Mouse (Mus musculus): ENCODE measurements around the gene Mfn1. TPM values are rescaled to one million over a fixed set of nuclear protein-coding genes. Genes with fewer than 3 reads are reported as not detected.

Gene Mfn1
- total and polyA plus RNA-seq, 3 experiments = 16.6 to 27.4 (median 25.6) TPM

DNA sequence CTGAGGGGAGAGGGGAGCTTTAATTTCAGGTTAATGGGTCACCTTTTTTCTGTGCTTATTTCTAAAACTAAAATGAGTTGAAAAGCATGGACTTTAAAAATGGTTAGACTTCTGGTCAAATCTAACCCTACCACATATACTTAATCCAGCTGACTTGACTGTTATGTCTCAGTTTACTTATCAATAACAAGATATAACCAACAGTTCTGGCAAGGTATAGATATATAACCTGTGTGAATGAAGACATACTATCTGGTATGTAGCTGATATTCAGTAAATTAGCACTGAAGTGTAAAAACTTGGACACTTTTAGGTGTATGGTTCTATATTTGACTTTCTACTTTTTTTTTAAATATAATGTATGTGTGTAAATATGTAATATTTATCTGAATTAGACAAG lies 15.7 kb upstream of the Mfn1 start:
- peaks cover 3 to 29% of the 10 kb centered on the region in 2 experiments for H3K4me1 ChIP-seq (ENCODE audit: control insufficient read depth in 1 of 2, insufficient read depth in 2 of 2)
- DNase-seq (ENCODE audit: extremely low read depth) = no peak
- H3K4me2 ChIP-seq (ENCODE audit: insufficient read depth, low read depth, poor library complexity, severe bottlenecking) = no peak overlapping the region
- H3K27ac ChIP-seq (ENCODE audit: insufficient read depth, low read depth) = no peak overlapping the region
- H3K27me3 ChIP-seq (replicated peaks) = no peaks in the 10 kb centered on the region
- peaks cover 22% of the 10 kb centered on the region for H3K79me2 ChIP-seq (replicated peaks; ENCODE audit: control insufficient read depth, extremely low read depth, insufficient read depth, poor library complexity, severe bottlenecking)
- in situ Hi-C loops (cut with MboI; ENCODE audit: low pct_ligation_motif_present, low pct_unique_long_range_greater_than_20kb, low sequenced_read_pairs) = loop anchor here (25.0 kb wide), 1 partner anchor 726 kb away; no protein-coding TSS in a partner anchor
- H3K36me3 ChIP-seq (replicated peaks in 1 of 2; ENCODE audit: control insufficient read depth in 1 of 2, insufficient read depth in 1 of 2, low read length in 1 of 2) = peaks cover 17 to 58% of the 10 kb centered on the region in 2 experiments
- TF ChIP-seq MAFK (IDR thresholded peaks at IDR 0.05; ENCODE audit: insufficient replicate concordance, low read length) (no peak), CTCF (conservative IDR thresholded peaks at IDR 0.05 in 1 of 2, IDR thresholded peaks at IDR 0.05 in 1 of 2; ENCODE audit: low read depth in 2 of 2, low read length in 2 of 2) (no peak), BHLHE40 (IDR thresholded peaks at IDR 0.05; ENCODE audit: low read depth, low read length) (no peak)
- dilution Hi-C loops (cut with MboI; ENCODE audit: extremely low pct_ligation_motif_present, extremely low pct_unique_long_range_greater_than_20kb, low sequenced_read_pairs) = no loop called here
- no peak overlapping the region for H3K9ac ChIP-seq (ENCODE audit: insufficient read depth, low read depth)
- no peaks in the 10 kb centered on the region for H3K9me3 ChIP-seq (replicated peaks; ENCODE audit: low read length)
- no peak overlapping the region for H3K4me3 ChIP-seq (replicated peaks in 1 of 3; ENCODE audit: low read depth in 2 of 3, low read length in 2 of 3, poor library complexity in 1 of 3)

DNA sequence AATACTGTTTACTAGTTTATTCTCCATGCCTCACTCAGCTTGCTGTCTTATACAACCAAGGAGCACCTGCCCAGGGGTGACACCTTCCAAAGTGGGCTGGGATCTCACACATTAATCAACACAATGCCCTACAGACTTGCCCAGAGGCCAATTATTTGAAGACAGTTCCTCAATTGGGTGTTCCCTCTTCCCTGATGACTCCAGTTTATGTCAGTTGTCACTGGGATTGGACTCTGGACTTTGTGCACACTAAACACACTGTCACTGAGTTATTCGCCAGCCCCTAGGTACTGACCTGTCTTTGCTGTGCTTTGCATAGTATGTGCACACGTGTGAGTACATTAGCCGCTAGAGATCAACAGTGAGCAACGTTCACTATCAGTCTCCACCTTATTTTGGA lies 2.1 kb upstream of the Mfn1 start:
- in situ Hi-C loops (cut with MboI; ENCODE audit: low pct_ligation_motif_present, low pct_unique_long_range_greater_than_20kb, low sequenced_read_pairs) = loop anchor here (10.0 kb wide), 1 partner anchor 178 kb away; the partner anchor contains the start of gene Actl6a
- Histone ChIP-seq H3K4me1 (ENCODE audit: control insufficient read depth in 1 of 2, insufficient read depth in 2 of 2) (peaks cover 2 to 6% of the 10 kb centered on the region in 2 experiments; a peak in 3 of 4 replicates), H3K79me2 (replicated peaks; ENCODE audit: control insufficient read depth, extremely low read depth, insufficient read depth, poor library complexity, severe bottlenecking) (no peaks in the 10 kb centered on the region), H3K27ac (ENCODE audit: insufficient read depth, low read depth) (no peak overlapping the region), H3K4me2 (ENCODE audit: insufficient read depth, low read depth, poor library complexity, severe bottlenecking) (no peak overlapping the region), H3K9ac (ENCODE audit: insufficient read depth, low read depth) (no peak overlapping the region), H3K36me3 (replicated peaks in 1 of 2; ENCODE audit: control insufficient read depth in 1 of 2, insufficient read depth in 1 of 2, low read length in 1 of 2) (peaks cover 3 to 21% of the 10 kb centered on the region in 2 experiments), H3K9me3 (replicated peaks; ENCODE audit: low read length) (peaks cover 13% of the 10 kb centered on the region), H3K27me3 (replicated peaks) (no peaks in the 10 kb centered on the region), H3K4me3 (replicated peaks in 1 of 3; ENCODE audit: low read depth in 2 of 3, low read length in 2 of 3, poor library complexity in 1 of 3) (no peak overlapping the region)
- DNase-seq (ENCODE audit: extremely low read depth) = no peak
- dilution Hi-C loops (cut with MboI; ENCODE audit: extremely low pct_ligation_motif_present, extremely low pct_unique_long_range_greater_than_20kb, low sequenced_read_pairs) = no loop called here
- no peak for TF ChIP-seq TCF12 (IDR thresholded peaks at IDR 0.05; ENCODE audit: low read depth, low read length)
- TF ChIP-seq ZNF384 (IDR thresholded peaks at IDR 0.05; ENCODE audit: low read depth, low read length) = no peak

DNA sequence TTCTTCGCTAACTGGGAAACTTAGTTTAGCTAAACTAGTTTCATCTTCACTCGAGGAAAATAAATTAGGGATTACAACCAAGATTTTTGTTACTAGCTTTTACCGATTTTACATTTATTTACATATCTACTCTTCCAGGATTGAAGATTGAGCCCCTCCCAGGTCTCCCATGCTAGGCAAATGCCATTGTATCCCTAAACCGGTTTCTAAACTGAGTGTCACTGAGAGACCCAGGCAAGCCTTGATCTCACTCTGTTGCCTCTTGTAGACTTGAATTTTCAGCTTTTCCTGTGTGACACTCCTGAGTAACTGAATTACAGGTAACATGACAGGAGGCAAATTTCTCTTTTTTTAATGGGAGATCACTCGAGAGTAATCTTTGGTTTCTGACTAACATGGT lies 776 bp downstream of the Mfn1 start:
- no peak for TF ChIP-seq MAFK (IDR thresholded peaks at IDR 0.05; ENCODE audit: insufficient replicate concordance, low read length)
- no peak for TF ChIP-seq NRF1 (IDR thresholded peaks at IDR 0.05; ENCODE audit: low read depth, low read length)
- no peak for TF ChIP-seq ZMIZ1 (IDR thresholded peaks at IDR 0.05; ENCODE audit: low read depth, low read length)
- no peak for TF ChIP-seq ETS1 (conservative IDR thresholded peaks at IDR 0.05; ENCODE audit: low read depth, low read length)
- TF ChIP-seq MAZ (IDR thresholded peaks at IDR 0.05; ENCODE audit: low read depth, low read length) = no peak
- TF ChIP-seq E2F4 (IDR thresholded peaks at IDR 0.05; ENCODE audit: insufficient replicate concordance, low read depth, low read length) = no peak
- peak overlapping the region; percentile 70 to 90 (median 87) for H3K4me3 ChIP-seq (replicated peaks in 1 of 3; ENCODE audit: low read depth in 2 of 3, low read length in 2 of 3, poor library complexity in 1 of 3)
- peaks cover 2 to 6% of the 10 kb centered on the region in 2 experiments; a peak in 3 of 4 replicates for H3K4me1 ChIP-seq (ENCODE audit: control insufficient read depth in 1 of 2, insufficient read depth in 2 of 2)
- H3K9me3 ChIP-seq (replicated peaks; ENCODE audit: low read length) = peaks cover 10% of the 10 kb centered on the region
- in situ Hi-C loops (cut with MboI; ENCODE audit: low pct_ligation_motif_present, low pct_unique_long_range_greater_than_20kb, low sequenced_read_pairs) (no loop called here), dilution Hi-C loops (cut with MboI; ENCODE audit: extremely low pct_ligation_motif_present, extremely low pct_unique_long_range_greater_than_20kb, low sequenced_read_pairs) (no loop called here)
- no peaks in the 10 kb centered on the region for H3K27me3 ChIP-seq (replicated peaks)
- H3K9ac ChIP-seq (ENCODE audit: insufficient read depth, low read depth) = peak overlapping the region; percentile 42
- no peaks in the 10 kb centered on the region for H3K79me2 ChIP-seq (replicated peaks; ENCODE audit: control insufficient read depth, extremely low read depth, insufficient read depth, poor library complexity, severe bottlenecking)
- peak overlapping the region; percentile 81 for H3K4me2 ChIP-seq (ENCODE audit: insufficient read depth, low read depth, poor library complexity, severe bottlenecking)
- H3K36me3 ChIP-seq (replicated peaks in 1 of 2; ENCODE audit: control insufficient read depth in 1 of 2, insufficient read depth in 1 of 2, low read length in 1 of 2) = peaks cover 12 to 32% of the 10 kb centered on the region in 2 experiments
- DNase-seq (ENCODE audit: extremely low read depth) = peak; percentile 12
- no peak overlapping the region for H3K27ac ChIP-seq (ENCODE audit: insufficient read depth, low read depth)

Measured in CH12.LX (cell line).